Mouse (Mus musculus) CH12.LX (cell line): Measurements from ENCODE around the gene Itpr3. TPM values are rescaled to one million over a fixed set of nuclear protein-coding genes. Genes with fewer than 3 reads are reported as not detected.

Experiments
- DNase-seq: peaks from one replicate; pipeline ENCODE4 v3.0.0-alpha.2; 2013; ENCODE audit errors: extremely low read depth
- H3K27ac ChIP-seq: 2 replicates; pipeline ENCODE4 v1.5.1; 2012; ENCODE audit warnings: low read depth, mild to moderate bottlenecking, control low read depth, moderate library complexity; ENCODE audit not compliant: insufficient read depth
- H3K27me3 ChIP-seq: replicated peaks from 2 replicates; pipeline ENCODE3; 2012; ENCODE audit warnings: inconsistent platforms
- H3K36me3 ChIP-seq, 2 experiments: replicated peaks in 1 of 2; 2 replicates each; pipeline versions ENCODE3 to v1.6.1; 2012; ENCODE audit warnings: inconsistent platforms in 1 of 2, low read length in 1 of 2, mild to moderate bottlenecking in 1 of 2, mixed read lengths in 1 of 2, moderate library complexity in 1 of 2; ENCODE audit not compliant: control insufficient read depth in 1 of 2, insufficient read depth in 1 of 2
- H3K4me1 ChIP-seq, 2 experiments: 2 replicates each; pipeline ENCODE4 v1.6.1; 2012; ENCODE audit warnings: inconsistent platforms in 1 of 2, moderate library complexity in 1 of 2; ENCODE audit not compliant: insufficient read depth in 2 of 2, control insufficient read depth in 1 of 2
- H3K4me2 ChIP-seq: 2 replicates; pipeline ENCODE4 v1.6.1; 2012; ENCODE audit warnings: low read depth, mild to moderate bottlenecking, control low read depth; ENCODE audit not compliant: poor library complexity, insufficient read depth, severe bottlenecking
- H3K4me3 ChIP-seq, 3 experiments: fragments of 150-350 bp in 1 of 3; sonication (generic) in 1 of 3; replicated peaks in 1 of 3; 2 replicates each; pipeline versions ENCODE3 to v1.5.1; 2011 to 2012; ENCODE audit warnings: low read depth in 2 of 3, low read length in 2 of 3, mild to moderate bottlenecking in 2 of 3, moderate library complexity in 2 of 3, control low read depth in 1 of 3, improper control_type of control experiment in 1 of 3, inconsistent platforms in 1 of 3, mixed read lengths in 1 of 3; ENCODE audit not compliant: poor library complexity in 1 of 3
- H3K79me2 ChIP-seq: replicated peaks from 2 replicates; pipeline ENCODE4 v1.6.1; 2012; ENCODE audit warnings: mild to moderate bottlenecking, moderate library complexity; ENCODE audit not compliant: control insufficient read depth, poor library complexity, insufficient read depth, severe bottlenecking; ENCODE audit errors: extremely low read depth
- H3K9ac ChIP-seq: 2 replicates; pipeline ENCODE4 v1.6.1; 2012; ENCODE audit warnings: low read depth, mild to moderate bottlenecking, control low read depth, moderate library complexity; ENCODE audit not compliant: insufficient read depth
- H3K9me3 ChIP-seq: replicated peaks from 2 replicates; pipeline ENCODE3; 2012; ENCODE audit warnings: low read length, inconsistent platforms, mixed read lengths
- CTCF ChIP-seq, 2 experiments: IDR thresholded peaks in 1 of 2; conservative IDR thresholded peaks in 1 of 2; 2 replicates each; pipeline ENCODE4 v1.5.1; 2011 to 2012; ENCODE audit warnings: low read depth in 2 of 2, low read length in 2 of 2, improper control_type of control experiment in 1 of 2, inconsistent platforms in 1 of 2, mild to moderate bottlenecking in 1 of 2, moderate library complexity in 1 of 2
- E2F4 ChIP-seq: IDR thresholded peaks from 2 replicates; pipeline ENCODE4 v1.6.1; 2011; ENCODE audit warnings: low read depth, low read length, improper control_type of control experiment; ENCODE audit not compliant: insufficient replicate concordance
- HCFC1 ChIP-seq: IDR thresholded peaks from 2 replicates; pipeline ENCODE4 v1.6.1; 2012; ENCODE audit warnings: low read depth, mild to moderate bottlenecking, inconsistent platforms, low read length, improper control_type of control experiment
- MAFK ChIP-seq: IDR thresholded peaks from 2 replicates; pipeline ENCODE4 v1.6.1; 2011; ENCODE audit warnings: low read length, improper control_type of control experiment; ENCODE audit not compliant: insufficient replicate concordance
- MAZ ChIP-seq: IDR thresholded peaks from 2 replicates; pipeline ENCODE4 v1.6.1; 2012; ENCODE audit warnings: low read depth, mild to moderate bottlenecking, inconsistent platforms, low read length, improper control_type of control experiment, moderate library complexity
- MEF2A ChIP-seq: IDR thresholded peaks from 2 replicates; pipeline ENCODE4 v1.6.1; 2014; ENCODE audit warnings: low read depth, mild to moderate bottlenecking, inconsistent platforms, low read length, improper control_type of control experiment, borderline replicate concordance
- MXI1 ChIP-seq: IDR thresholded peaks from 2 replicates; pipeline ENCODE4 v1.6.1; 2011; ENCODE audit warnings: mild to moderate bottlenecking, low read depth, low read length, improper control_type of control experiment
- MYC ChIP-seq: IDR thresholded peaks from 2 replicates; pipeline ENCODE4 v1.6.1; 2011; ENCODE audit warnings: low read depth, mild to moderate bottlenecking, improper control_type of control experiment, low read length
- NELFE ChIP-seq: IDR thresholded peaks from 2 replicates; pipeline ENCODE4 v1.6.1; 2011; ENCODE audit warnings: low read depth, low read length, improper control_type of control experiment
- NRF1 ChIP-seq: IDR thresholded peaks from 2 replicates; pipeline ENCODE4 v1.6.1; 2014; ENCODE audit warnings: low read depth, mild to moderate bottlenecking, inconsistent platforms, low read length, improper control_type of control experiment, moderate library complexity
- POLR2A ChIP-seq: IDR thresholded peaks from 2 replicates; pipeline ENCODE4 v1.6.1; 2011; ENCODE audit warnings: low read depth, mild to moderate bottlenecking, improper control_type of control experiment, low read length
- SIN3A ChIP-seq: IDR thresholded peaks from 2 replicates; pipeline ENCODE4 v1.6.1; 2012; ENCODE audit warnings: low read length, improper control_type of control experiment, inconsistent platforms
- USF2 ChIP-seq: conservative IDR thresholded peaks from 2 replicates; pipeline ENCODE4 v1.6.1; 2011; ENCODE audit warnings: low read depth, low read length, improper control_type of control experiment
- ZMIZ1 ChIP-seq: IDR thresholded peaks from 2 replicates; pipeline ENCODE4 v1.6.1; 2012; ENCODE audit warnings: low read depth, mild to moderate bottlenecking, inconsistent platforms, low read length, improper control_type of control experiment
- ZNF384 ChIP-seq: IDR thresholded peaks from 2 replicates; pipeline ENCODE4 v1.6.1; 2012; ENCODE audit warnings: low read depth, low read length, improper control_type of control experiment, inconsistent platforms
- dilution Hi-C: fragments of 300-500 bp; cut with MboI; formaldehyde crosslinking; loops from 2 replicates; pipeline ENCODE4 v1.14.3; 2020; ENCODE audit warnings: low sequenced_read_pairs; ENCODE audit not compliant: extremely low pct_unique_long_range_greater_than_20kb, extremely low pct_ligation_motif_present
- in situ Hi-C: fragments of 300-500 bp; cut with MboI; formaldehyde crosslinking; loops from 3 replicates; pipeline ENCODE4 v1.14.3; 2019; ENCODE audit warnings: low sequenced_read_pairs, low pct_ligation_motif_present, low pct_unique_long_range_greater_than_20kb, mixed read lengths
- polyA plus RNA-seq: library from polyadenylated mRNA; unstranded; fragments of >175 nt; gene quantifications from 2 replicates; pipeline ENCODE4 v1.2.1, GENCODE M21; 2012; ENCODE audit warnings: low read depth; ENCODE audit not compliant: insufficient read length
- total RNA-seq, 2 experiments: library from RNA; depleted of rRNA; stranded (reverse); fragments of 300-350 nt in 1 of 2; fragments of >200 nt in 1 of 2; gene quantifications; 2 replicates each; pipeline ENCODE4 v1.2.3; 2012 to 2014

Itpr3 gene
- total and polyA plus RNA-seq, 3 experiments: 2.5 to 11.3 (median 9.5) TPM

DNA sequence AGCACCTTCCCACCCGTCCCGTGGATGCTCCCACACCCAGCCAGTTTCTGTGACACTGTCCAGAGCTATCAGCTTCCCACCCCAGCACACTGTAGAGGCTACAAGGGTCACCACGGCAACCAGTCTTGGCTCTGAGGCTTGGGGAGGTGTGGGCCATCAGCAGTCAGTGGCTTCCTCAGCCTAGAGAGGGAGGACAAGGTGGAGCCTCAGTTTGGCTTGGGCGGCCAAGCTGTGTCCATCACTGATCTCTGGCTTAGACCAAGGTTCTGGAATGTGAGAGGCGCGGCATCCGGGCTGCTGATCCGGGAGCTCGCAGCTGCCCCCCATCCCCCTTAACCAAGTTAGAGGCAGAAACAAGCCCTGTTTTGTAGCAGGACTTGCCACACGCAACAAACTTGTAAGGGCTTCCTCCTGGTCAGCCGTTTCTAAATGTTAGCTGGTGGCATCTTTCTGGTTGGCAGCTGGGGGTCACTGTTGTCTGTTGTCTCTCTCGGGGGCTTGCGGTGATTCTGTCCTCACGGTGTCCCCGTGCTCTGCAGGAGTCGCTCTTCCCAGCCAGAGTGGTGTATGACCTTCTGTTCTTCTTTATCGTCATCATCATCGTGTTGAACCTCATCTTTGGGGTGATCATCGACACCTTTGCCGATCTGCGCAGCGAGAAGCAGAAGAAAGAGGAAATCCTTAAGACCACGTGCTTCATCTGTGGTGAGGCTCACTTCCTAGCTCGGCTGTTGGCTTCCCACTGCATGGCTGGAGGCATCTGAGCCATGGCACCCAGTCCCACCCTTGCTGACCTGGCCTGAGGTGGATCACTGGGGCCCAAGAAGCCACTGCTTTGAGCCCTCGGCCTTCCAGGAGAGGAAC lies 61.8 kb downstream of the Itpr3 start:
- dilution Hi-C loops: no loop called here
- no peak for DNase-seq
- Histone ChIP-seq H3K4me3 (no peak overlapping the region), H3K27ac (no peak overlapping the region), H3K4me2 (no peak overlapping the region), H3K4me1 (peaks cover 5 to 9% of the 10 kb centered on the region in 2 experiments), H3K9ac (no peak overlapping the region), H3K9me3 (no peaks in the 10 kb centered on the region), H3K27me3 (no peaks in the 10 kb centered on the region), H3K79me2 (no peaks in the 10 kb centered on the region), H3K36me3 (peaks cover 74 to 100% of the 10 kb centered on the region in 2 experiments)
- in situ Hi-C loops: loop anchor here (5.0 kb wide), 1 partner anchor 72 kb away; no protein-coding TSS in a partner anchor
- TF ChIP-seq CTCF (conservative IDR thresholded peaks at IDR 0.05 in 1 of 2, IDR thresholded peaks at IDR 0.05 in 1 of 2; ENCODE audit: low read depth in 2 of 2, low read length in 2 of 2): 0 out of 4 replicates have a peak, but pooled peaks of 1 of the 2 experiments have one; percentile 6
- TF ChIP-seq MEF2A: no peak
- TF ChIP-seq MAFK: no peak

DNA sequence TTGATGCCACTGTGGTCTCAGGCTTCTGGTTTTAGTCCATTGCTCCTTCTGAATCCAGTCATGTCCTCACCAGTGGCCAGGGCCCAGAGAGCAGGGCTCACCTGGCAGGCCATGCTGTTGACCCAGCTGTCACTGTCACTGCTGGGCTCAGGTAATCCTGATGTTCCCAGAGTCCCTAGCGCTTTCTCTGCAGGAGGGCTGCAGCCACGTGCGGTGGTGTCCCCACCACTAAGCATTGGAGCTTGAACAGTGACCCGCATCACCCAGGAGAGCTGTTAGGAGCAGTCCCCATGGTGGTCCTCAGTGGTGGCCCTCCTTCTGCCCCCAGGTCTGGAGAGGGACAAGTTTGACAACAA lies 62.4 kb downstream of the Itpr3 start:
- dilution Hi-C loops: no loop called here
- DNase-seq: no peak
- Histone ChIP-seq H3K9me3 (no peaks in the 10 kb centered on the region), H3K9ac (no peak overlapping the region), H3K36me3 (peaks cover 71 to 100% of the 10 kb centered on the region in 2 experiments), H3K79me2 (no peaks in the 10 kb centered on the region), H3K27ac (no peak overlapping the region), H3K4me1 (peaks cover 5 to 15% of the 10 kb centered on the region in 2 experiments), H3K27me3 (no peaks in the 10 kb centered on the region), H3K4me3 (no peak overlapping the region), H3K4me2 (no peak overlapping the region)
- in situ Hi-C loops: loop anchor here (5.0 kb wide), 1 partner anchor 72 kb away; no protein-coding TSS in a partner anchor
- TF ChIP-seq ZMIZ1 (no peak), MXI1 (no peak), MEF2A (no peak), USF2 (no peak), ZNF384 (no peak), MAZ (no peak), SIN3A (no peak), NRF1 (no peak), MYC (no peak), NELFE (no peak), CTCF (conservative IDR thresholded peaks at IDR 0.05 in 1 of 2, IDR thresholded peaks at IDR 0.05 in 1 of 2; ENCODE audit: low read depth in 2 of 2, low read length in 2 of 2) (no peak), POLR2A (no peak), HCFC1 (no peak), E2F4 (no peak)
- TF ChIP-seq, all 38 proteins: peak for 0
